Mouse (Mus musculus) lung, postnatal 0 days (tissue): ENCODE data around the gene Acvr1.
A peak's percentile ranks its signal among the peaks of the same experiment; 100 is the strongest.

Source experiments
- CTCF ChIP-seq: IDR thresholded peaks from 2 replicates; pipeline ENCODE4 v1.5.1; 2016; ENCODE audit warnings: antibody characterized with exemption, mild to moderate bottlenecking
- EP300 ChIP-seq: IDR thresholded peaks from 2 replicates; pipeline ENCODE4 v1.6.1; 2016; ENCODE audit warnings: antibody characterized with exemption, mild to moderate bottlenecking, control low read depth

DNA sequence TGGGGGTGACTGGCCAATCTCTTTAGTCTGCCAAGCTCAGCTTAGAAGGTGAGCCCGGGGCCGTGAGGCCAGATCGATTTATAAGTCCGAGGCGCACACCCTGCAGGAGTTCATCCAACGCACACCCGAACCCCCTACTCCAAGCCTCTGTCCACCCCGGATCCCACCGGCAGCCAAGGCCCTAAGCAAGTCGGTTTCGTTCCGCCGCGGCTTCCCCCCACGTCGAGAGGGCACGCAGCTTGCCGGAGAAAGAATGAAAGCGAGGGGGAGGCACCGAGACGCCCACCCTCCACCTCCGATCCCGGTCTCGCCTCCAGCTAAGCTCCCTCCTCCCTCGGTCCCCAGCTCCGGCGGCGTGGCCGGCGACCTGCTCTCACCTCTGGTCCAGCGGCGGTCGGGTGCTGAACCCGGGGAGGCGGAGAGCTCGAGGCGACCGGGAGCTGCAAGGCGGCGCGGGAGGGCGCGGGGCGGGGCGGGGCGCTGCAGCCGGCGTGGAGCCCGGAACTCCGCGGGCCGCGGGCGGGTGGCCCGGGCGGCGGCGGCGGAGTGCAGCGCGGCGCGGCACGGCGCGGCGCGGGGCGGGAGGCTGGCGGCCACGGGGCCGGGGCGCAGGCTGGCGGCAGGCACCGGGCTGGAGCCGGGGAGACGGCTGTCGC, 419 bp downstream of the Acvr1 start:
- peak; percentile 6; the same call in 1 of the 2 replicates for TF ChIP-seq CTCF
- TF ChIP-seq EP300: no peak
